Mouse (Mus musculus) neural tube, embryonic 12.5 days (tissue): ENCODE measurements around the gene Rbms1. TPM values are rescaled to one million over a fixed set of nuclear protein-coding genes. Genes with fewer than 3 reads are reported as not detected.

Experiments
- ATAC-seq: fragments of 200-750 bp; cut with Nextera tagmentation; 2 replicates; pipeline ENCODE4 v1.8.0; 2017; ENCODE audit warnings: low read depth, mild to moderate bottlenecking, moderate TSS enrichment, moderate library complexity; ENCODE audit not compliant: low FRiP score
- H3K27ac ChIP-seq: fragments of 300-500 bp; sonication (generic); 2 replicates; pipeline ENCODE4 v1.5.1; 2016
- H3K27me3 ChIP-seq: fragments of 300-500 bp; sonication (generic); replicated peaks from 2 replicates; pipeline ENCODE4 v1.6.1; 2016; ENCODE audit warnings: mild to moderate bottlenecking
- H3K36me3 ChIP-seq: fragments of 300-500 bp; sonication (generic); 2 replicates; pipeline ENCODE4 v1.6.1; 2016; ENCODE audit warnings: mild to moderate bottlenecking
- H3K4me1 ChIP-seq: fragments of 300-500 bp; sonication (generic); 2 replicates; pipeline ENCODE4 v1.6.1; 2016
- H3K4me2 ChIP-seq: fragments of 300-500 bp; sonication (generic); replicated peaks from 2 replicates; pipeline ENCODE4 v1.6.1; 2016; ENCODE audit warnings: mild to moderate bottlenecking
- H3K4me3 ChIP-seq: fragments of 300-500 bp; sonication (generic); 2 replicates; pipeline ENCODE4 v1.5.1; 2016
- H3K9ac ChIP-seq: fragments of 300-500 bp; sonication (generic); 2 replicates; pipeline ENCODE4 v1.6.1; 2016; ENCODE audit warnings: mild to moderate bottlenecking
- H3K9me3 ChIP-seq: fragments of 300-500 bp; sonication (generic); 2 replicates; pipeline ENCODE4 v1.6.1; 2016; ENCODE audit warnings: mild to moderate bottlenecking
- WGBS: fragments of 180-500 bp; shearing (Covaris S2); methylation state at CpG from one replicate; pipeline ENCODE4 v1.1.7; 2016; 5-methylcytosine and 5-hydroxymethylcytosine counted together
- polyA plus RNA-seq: library from polyadenylated mRNA; unstranded; fragments of >200 nt; fragmentation: Nextera tagmentation; extraction: Ambion mirVana; gene quantifications from 2 replicates; pipeline ENCODE4 v1.2.1, GENCODE M21; 2016

Gene Rbms1
- polyA plus RNA-seq, 1 experiment from 2014 or later: 79.3 TPM

GRCm38 (mm10) chr2:60869001-60869743 lies 93.8 kb downstream of the Rbms1 start:
- Histone ChIP-seq H3K9me3 (no peaks in the 10 kb centered on the region), H3K4me1 (peaks cover 5% of the 10 kb centered on the region; the same call in 1 of the 2 replicates), H3K9ac (no peak overlapping the region), H3K4me3 (no peak overlapping the region), H3K4me2 (no peak overlapping the region), H3K36me3 (no peaks in the 10 kb centered on the region), H3K27me3 (no peaks in the 10 kb centered on the region), H3K27ac (no peak overlapping the region)
- ATAC-seq: no peak
- 87% methylated on average over 12 of the region's 12 CpGs for WGBS

GRCm38 (mm10) chr2:60868060-60868662 lies 94.8 kb downstream of the Rbms1 start:
- H3K4me1 ChIP-seq: peaks cover 5% of the 10 kb centered on the region; the same call in 1 of the 2 replicates
- H3K27ac ChIP-seq: no peak overlapping the region
- no peak for ATAC-seq
- 89% methylated on average over 4 of the region's 4 CpGs for WGBS
- H3K4me3 ChIP-seq: no peak overlapping the region
- H3K27me3 ChIP-seq: no peaks in the 10 kb centered on the region
- H3K9ac ChIP-seq: no peak overlapping the region
- H3K4me2 ChIP-seq: no peak overlapping the region
- no peaks in the 10 kb centered on the region for H3K36me3 ChIP-seq
- no peaks in the 10 kb centered on the region for H3K9me3 ChIP-seq

GRCm38 (mm10) chr2:60867304-60867703 lies 95.7 kb downstream of the Rbms1 start:
- H3K36me3 ChIP-seq: no peaks in the 10 kb centered on the region
- H3K4me2 ChIP-seq: no peak overlapping the region
- H3K9me3 ChIP-seq: no peaks in the 10 kb centered on the region
- peaks cover 5% of the 10 kb centered on the region; the same call in 1 of the 2 replicates for H3K4me1 ChIP-seq
- H3K4me3 ChIP-seq: no peak overlapping the region
- WGBS: 98% methylated on average over 8 of the region's 8 CpGs
- ATAC-seq: no peak
- H3K27me3 ChIP-seq: no peaks in the 10 kb centered on the region
- no peak overlapping the region for H3K27ac ChIP-seq
- H3K9ac ChIP-seq: no peak overlapping the region

- H3K4me2 ChIP-seq: no peak overlapping the region
- no peaks in the 10 kb centered on the region for H3K9me3 ChIP-seq
- H3K9ac ChIP-seq: no peak overlapping the region
- H3K4me3 ChIP-seq: no peak overlapping the region
- 77% methylated on average over 1 of the region's 1 CpGs for WGBS
- no peak overlapping the region for H3K27ac ChIP-seq
- peaks cover 2% of the 10 kb centered on the region; the same call in 1 of the 2 replicates for H3K4me1 ChIP-seq
- ATAC-seq: no peak
- H3K27me3 ChIP-seq: no peaks in the 10 kb centered on the region
- no peaks in the 10 kb centered on the region for H3K36me3 ChIP-seq
Measured at GRCm38 (mm10) chr2:60865869-60866268, 97.1 kb downstream of the Rbms1 start.

GRCm38 (mm10) chr2:60864977-60865376 lies 98.0 kb downstream of the Rbms1 start:
- Histone ChIP-seq H3K9ac (no peak overlapping the region), H3K27me3 (no peaks in the 10 kb centered on the region), H3K4me1 (no peaks in the 10 kb centered on the region), H3K4me2 (no peak overlapping the region), H3K9me3 (no peaks in the 10 kb centered on the region), H3K27ac (no peak overlapping the region), H3K36me3 (no peaks in the 10 kb centered on the region), H3K4me3 (no peak overlapping the region)
- ATAC-seq: no peak
- 68% methylated on average over 5 of the region's 5 CpGs for WGBS

GRCm38 (mm10) chr2:60864256-60864795 lies 98.7 kb downstream of the Rbms1 start:
- H3K4me1 ChIP-seq: no peaks in the 10 kb centered on the region
- no peak overlapping the region for H3K9ac ChIP-seq
- no peaks in the 10 kb centered on the region for H3K27me3 ChIP-seq
- H3K27ac ChIP-seq: no peak overlapping the region
- no peak overlapping the region for H3K4me2 ChIP-seq
- no peaks in the 10 kb centered on the region for H3K9me3 ChIP-seq
- H3K4me3 ChIP-seq: no peak overlapping the region
- ATAC-seq: no peak
- H3K36me3 ChIP-seq: no peaks in the 10 kb centered on the region
- WGBS: 84% methylated on average over 5 of the region's 5 CpGs

- H3K9ac ChIP-seq: no peak overlapping the region
- no peak for ATAC-seq
- H3K27me3 ChIP-seq: no peaks in the 10 kb centered on the region
- H3K9me3 ChIP-seq: no peaks in the 10 kb centered on the region
- H3K4me1 ChIP-seq: no peaks in the 10 kb centered on the region
- WGBS: 95% methylated on average over 2 of the region's 2 CpGs
- no peak overlapping the region for H3K4me2 ChIP-seq
- H3K4me3 ChIP-seq: no peak overlapping the region
- no peak overlapping the region for H3K27ac ChIP-seq
- H3K36me3 ChIP-seq: no peaks in the 10 kb centered on the region
Measured at GRCm38 (mm10) chr2:60863827-60864226, 99.2 kb downstream of the Rbms1 start.

- Histone ChIP-seq H3K27ac (no peak overlapping the region), H3K9me3 (no peaks in the 10 kb centered on the region), H3K9ac (no peak overlapping the region), H3K4me2 (no peak overlapping the region), H3K27me3 (no peaks in the 10 kb centered on the region), H3K4me1 (no peaks in the 10 kb centered on the region), H3K36me3 (no peaks in the 10 kb centered on the region), H3K4me3 (no peak overlapping the region)
- no peak for ATAC-seq
- WGBS: 92% methylated on average over 8 of the region's 8 CpGs
Measured at GRCm38 (mm10) chr2:60862913-60863711, 99.9 kb downstream of the Rbms1 start.

- Histone ChIP-seq H3K9ac (no peak overlapping the region), H3K4me3 (no peak overlapping the region), H3K36me3 (no peaks in the 10 kb centered on the region), H3K4me1 (no peaks in the 10 kb centered on the region), H3K27me3 (no peaks in the 10 kb centered on the region), H3K9me3 (no peaks in the 10 kb centered on the region), H3K4me2 (no peak overlapping the region), H3K27ac (no peak overlapping the region)
- WGBS: 95% methylated on average over 1 of the region's 1 CpGs
- ATAC-seq: no peak
Measured at GRCm38 (mm10) chr2:60858116-60858515, 104.9 kb downstream of the Rbms1 start.

- H3K36me3 ChIP-seq: no peaks in the 10 kb centered on the region
- H3K9me3 ChIP-seq: no peaks in the 10 kb centered on the region
- H3K4me3 ChIP-seq: no peak overlapping the region
- H3K9ac ChIP-seq: no peak overlapping the region
- WGBS: 88% methylated on average over 2 of the region's 2 CpGs
- H3K4me2 ChIP-seq: no peak overlapping the region
- H3K27ac ChIP-seq: no peak overlapping the region
- no peaks in the 10 kb centered on the region for H3K27me3 ChIP-seq
- 0 out of 2 replicates have a peak, but pooled peaks cover 2% of the 10 kb centered on the region for H3K4me1 ChIP-seq
- no peak for ATAC-seq
Measured at GRCm38 (mm10) chr2:60856097-60856496, 106.9 kb downstream of the Rbms1 start.

GRCm38 (mm10) chr2:60855006-60855405 lies 108.0 kb downstream of the Rbms1 start:
- Histone ChIP-seq H3K4me1 (0 out of 2 replicates have a peak, but pooled peaks cover 8% of the 10 kb centered on the region), H3K4me2 (no peak overlapping the region), H3K4me3 (no peak overlapping the region), H3K9ac (no peak overlapping the region), H3K36me3 (no peaks in the 10 kb centered on the region), H3K9me3 (no peaks in the 10 kb centered on the region), H3K27me3 (no peaks in the 10 kb centered on the region), H3K27ac (no peak overlapping the region)
- no peak for ATAC-seq
- WGBS: 66% methylated on average over 4 of the region's 4 CpGs

GRCm38 (mm10) chr2:60851898-60852297 lies 111.1 kb downstream of the Rbms1 start:
- H3K4me2 ChIP-seq: no peak overlapping the region
- no peak overlapping the region for H3K4me3 ChIP-seq
- H3K4me1 ChIP-seq: 0 out of 2 replicates have a peak, but pooled peaks cover 8% of the 10 kb centered on the region
- no peaks in the 10 kb centered on the region for H3K36me3 ChIP-seq
- 72% methylated on average over 3 of the region's 3 CpGs for WGBS
- no peak overlapping the region for H3K27ac ChIP-seq
- no peaks in the 10 kb centered on the region for H3K27me3 ChIP-seq
- ATAC-seq: no peak
- H3K9me3 ChIP-seq: no peaks in the 10 kb centered on the region
- no peak overlapping the region for H3K9ac ChIP-seq
